Mouse (Mus musculus): ENCODE measurements around the gene Olfr1335. TPM values are rescaled to one million over a fixed set of nuclear protein-coding genes. Genes with fewer than 3 reads are reported as not detected.

Olfr1335 gene
- not detected in 2 replicates for polyA plus RNA-seq (2012; rRNA removed)

GRCm38 (mm10) chr4:118809844-118810243 lies at the start of gene Olfr1335:
Olfr1335 (minus strand) TSS chr4:118809944.

GRCm38 (mm10) chr4:118836179-118836578 lies 26.4 kb upstream of the Olfr1335 start, which contains the start of gene Olfr1333:
Olfr1333 (minus strand) TSS chr4:118836279.

GRCm38 (mm10) chr4:118782486-118782885 lies 27.3 kb downstream of the Olfr1335 start, which contains the start of gene Olfr1337:
Olfr1337 (minus strand) TSS chr4:118782586.

Other genes starting within 250 kb of the Olfr1335 start
- gene Cfap57, start 189.2 kb downstream of the Olfr1335 start, polyA plus RNA-seq (2012; rRNA removed) = not detected in 2 replicates
- gene Ebna1bp2, start 189.1 kb downstream of the Olfr1335 start, polyA plus RNA-seq (2012; rRNA removed) = 22.2 and 22.7 TPM in 2 replicates
- gene Olfr62, start 151.0 kb downstream of the Olfr1335 start, polyA plus RNA-seq (2012; rRNA removed) = not detected in 2 replicates
- gene Olfr1342, start 117.2 kb downstream of the Olfr1335 start, polyA plus RNA-seq (2012; rRNA removed) = not detected in 2 replicates
- not detected in 2 replicates for gene Olfr1341, start 106.4 kb downstream of the Olfr1335 start, polyA plus RNA-seq (2012; rRNA removed)
- gene Olfr1340, start 89.8 kb downstream of the Olfr1335 start, polyA plus RNA-seq (2012; rRNA removed) = not detected in 2 replicates
- gene Olfr1339, start 77.8 kb downstream of the Olfr1335 start, polyA plus RNA-seq (2012; rRNA removed) = not detected in 2 replicates
- gene Olfr1338, start 51.2 kb downstream of the Olfr1335 start, polyA plus RNA-seq (2012; rRNA removed) = not detected in 2 replicates
- not detected in 2 replicates for gene Olfr1337, start 27.4 kb downstream of the Olfr1335 start, polyA plus RNA-seq (2012; rRNA removed)
- gene Olfr1333, start 26.3 kb upstream of the Olfr1335 start, polyA plus RNA-seq (2012; rRNA removed) = not detected in 2 replicates
- not detected in 2 replicates for gene Olfr1331, start 54.7 kb upstream of the Olfr1335 start, polyA plus RNA-seq (2012; rRNA removed)
- not detected in 2 replicates for gene Olfr1330, start 78.7 kb upstream of the Olfr1335 start, polyA plus RNA-seq (2012; rRNA removed)
- gene Olfr1329, start 107.5 kb upstream of the Olfr1335 start, polyA plus RNA-seq (2012; rRNA removed) = not detected in 2 replicates
- not detected in 2 replicates for gene Olfr1328, start 128.7 kb upstream of the Olfr1335 start, polyA plus RNA-seq (2012; rRNA removed)
- not detected in 2 replicates for gene Lao1, start 151.6 kb upstream of the Olfr1335 start, polyA plus RNA-seq (2012; rRNA removed)